Mouse (Mus musculus) heart, embryonic 15.5 days (tissue): ENCODE data around the gene Ccdc85c. TPM values are rescaled to one million over a fixed set of nuclear protein-coding genes. Genes with fewer than 3 reads are reported as not detected.
A peak's percentile ranks its signal among the peaks of the same experiment; 100 is the strongest.

Experiments
- ATAC-seq: fragments of 200-750 bp; cut with Nextera tagmentation; replicated peaks from 2 replicates; pipeline ENCODE4 v1.8.0; 2017; ENCODE audit warnings: low read depth, moderate TSS enrichment; ENCODE audit not compliant: insufficient number of reproducible peaks, insufficient read depth, low FRiP score
- H3K27ac ChIP-seq: fragments of 300-500 bp; sonication (generic); 2 replicates; pipeline ENCODE4 v1.5.1; 2015; ENCODE audit warnings: mild to moderate bottlenecking, inconsistent platforms
- H3K27me3 ChIP-seq: fragments of 300-500 bp; sonication (generic); 2 replicates; pipeline ENCODE4 v1.6.1; 2015; ENCODE audit warnings: inconsistent platforms
- H3K36me3 ChIP-seq: fragments of 300-500 bp; sonication (generic); 2 replicates; pipeline ENCODE4 v1.6.1; 2015; ENCODE audit warnings: mild to moderate bottlenecking, inconsistent platforms
- H3K4me1 ChIP-seq: fragments of 300-500 bp; sonication (generic); replicated peaks from 2 replicates; pipeline ENCODE4 v1.6.1; 2015; ENCODE audit warnings: inconsistent platforms
- H3K4me2 ChIP-seq: fragments of 300-500 bp; sonication (generic); 2 replicates; pipeline ENCODE4 v1.6.1; 2015; ENCODE audit warnings: inconsistent platforms, mild to moderate bottlenecking, moderate library complexity
- H3K4me3 ChIP-seq: fragments of 300-500 bp; sonication (generic); 2 replicates; pipeline ENCODE4 v1.5.1; 2015; ENCODE audit warnings: mild to moderate bottlenecking, inconsistent platforms
- H3K9ac ChIP-seq: fragments of 300-500 bp; sonication (generic); 2 replicates; pipeline ENCODE4 v1.6.1; 2015; ENCODE audit warnings: mild to moderate bottlenecking, inconsistent platforms
- H3K9me3 ChIP-seq: fragments of 300-500 bp; sonication (generic); replicated peaks from 2 replicates; pipeline ENCODE4 v1.6.1; 2016; ENCODE audit warnings: inconsistent platforms
- WGBS: fragments of 180-500 bp; shearing (Covaris S2); methylation state at CpG from one replicate; pipeline ENCODE4 v1.1.7; 2015; ENCODE audit warnings: mixed read lengths; 5-methylcytosine and 5-hydroxymethylcytosine counted together
- polyA plus RNA-seq: library from polyadenylated mRNA; unstranded; fragments of >200 nt; fragmentation: Nextera tagmentation; extraction: Ambion mirVana; gene quantifications from 2 replicates; pipeline ENCODE4 v1.2.1, GENCODE M21; 2015

The Ccdc85c gene
- polyA plus RNA-seq, 1 experiment from 2014 or later = 5.7 TPM

DNA sequence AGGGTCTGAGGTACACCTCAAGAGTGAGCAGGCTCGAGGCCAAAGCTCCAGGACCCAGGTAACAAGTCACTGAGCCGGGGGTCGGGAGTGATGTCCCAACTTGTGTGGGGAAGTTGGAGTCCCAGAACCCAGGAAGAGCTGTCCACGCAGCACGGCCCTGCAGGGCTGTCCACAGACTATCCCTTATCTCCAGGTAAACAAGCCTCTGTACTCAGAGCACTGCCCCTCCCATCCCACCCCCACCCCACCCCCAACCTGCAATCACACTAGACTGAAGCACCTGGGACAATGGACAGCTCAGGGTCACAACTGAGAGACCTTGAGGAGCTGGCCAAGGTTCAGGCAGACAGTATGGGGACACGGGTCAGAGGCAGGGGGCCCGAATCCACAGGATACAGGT lies 10.3 kb downstream of the Ccdc85c start:
- Histone ChIP-seq H3K27ac (no peak overlapping the region), H3K27me3 (no peaks in the 10 kb centered on the region), H3K9me3 (no peaks in the 10 kb centered on the region), H3K4me3 (no peak overlapping the region), H3K4me2 (no peak overlapping the region), H3K36me3 (no peaks in the 10 kb centered on the region), H3K9ac (no peak overlapping the region), H3K4me1 (peaks cover 68% of the 10 kb centered on the region)
- WGBS = 59% methylated on average over 7 of the region's 7 CpGs
- ATAC-seq = no peak

GRCm38 (mm10) chr12:108260950-108261349 lies 14.3 kb downstream of the Ccdc85c start:
- 75% methylated on average over 12 of the region's 12 CpGs for WGBS
- no peak overlapping the region for H3K9ac ChIP-seq
- no peaks in the 10 kb centered on the region for H3K27me3 ChIP-seq
- no peak overlapping the region for H3K4me2 ChIP-seq
- no peak overlapping the region for H3K27ac ChIP-seq
- no peak for ATAC-seq
- no peaks in the 10 kb centered on the region for H3K36me3 ChIP-seq
- no peaks in the 10 kb centered on the region for H3K9me3 ChIP-seq
- H3K4me3 ChIP-seq = no peak overlapping the region
- peaks cover 57% of the 10 kb centered on the region for H3K4me1 ChIP-seq

DNA sequence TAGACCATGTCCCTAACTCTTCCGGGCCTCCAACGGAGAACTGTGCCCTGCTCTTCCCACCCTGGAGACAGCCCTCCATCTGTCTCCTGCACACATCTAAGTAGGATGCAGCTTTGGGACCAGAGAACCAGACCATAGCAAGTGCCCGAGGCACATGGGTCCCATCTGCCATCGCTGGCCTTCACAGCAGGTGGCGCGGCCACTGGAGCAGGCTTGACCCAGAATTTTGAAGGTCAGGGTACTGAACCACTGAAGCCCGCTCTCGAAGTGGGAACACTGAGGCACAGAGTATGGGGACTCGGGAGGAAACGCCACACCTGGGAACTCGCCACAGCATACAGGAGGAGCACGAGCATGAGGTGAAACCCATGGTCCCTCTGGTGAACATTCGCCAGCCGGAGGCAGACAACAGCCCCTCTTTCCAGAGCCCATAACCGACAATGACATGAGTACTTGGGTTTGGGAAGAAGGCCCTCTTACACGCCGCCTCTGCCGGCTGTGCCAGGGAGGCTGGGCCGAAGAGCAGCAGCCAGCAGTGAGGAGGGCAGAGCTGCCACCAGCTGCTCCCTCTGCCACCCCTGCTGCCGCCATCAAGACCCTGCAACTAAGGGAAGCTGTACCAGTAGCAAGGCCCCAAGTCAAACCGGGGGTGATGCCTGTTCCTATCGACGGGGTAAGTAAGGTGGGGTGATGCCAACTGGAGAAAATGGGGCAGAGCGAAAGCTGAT lies 15.7 kb downstream of the Ccdc85c start:
- H3K4me1 ChIP-seq = peaks cover 54% of the 10 kb centered on the region
- no peak for ATAC-seq
- no peak overlapping the region for H3K9ac ChIP-seq

GRCm38 (mm10) chr12:108256734-108257133 lies 18.5 kb downstream of the Ccdc85c start:
- H3K9me3 ChIP-seq = no peaks in the 10 kb centered on the region
- no peak overlapping the region for H3K4me2 ChIP-seq
- no peaks in the 10 kb centered on the region for H3K36me3 ChIP-seq
- H3K27me3 ChIP-seq = no peaks in the 10 kb centered on the region
- 28% methylated on average over 10 of the region's 10 CpGs for WGBS
- H3K9ac ChIP-seq = no peak overlapping the region
- ATAC-seq = no peak
- H3K4me1 ChIP-seq = peaks cover 60% of the 10 kb centered on the region
- H3K4me3 ChIP-seq = no peak overlapping the region
- H3K27ac ChIP-seq = no peak overlapping the region

More for the DNA sequence above, 15.7 kb downstream of the Ccdc85c start:
- no peak overlapping the region for H3K27ac ChIP-seq
- no peaks in the 10 kb centered on the region for H3K27me3 ChIP-seq
- no peak overlapping the region for H3K4me2 ChIP-seq
- 87% methylated on average over 24 of the region's 24 CpGs for WGBS
- no peak overlapping the region for H3K4me3 ChIP-seq
- H3K36me3 ChIP-seq = no peaks in the 10 kb centered on the region
- no peaks in the 10 kb centered on the region for H3K9me3 ChIP-seq

GRCm38 (mm10) chr12:108255960-108256359 lies 19.3 kb downstream of the Ccdc85c start:
- Histone ChIP-seq H3K4me3 (no peak overlapping the region), H3K9ac (no peak overlapping the region), H3K9me3 (no peaks in the 10 kb centered on the region), H3K4me1 (peaks cover 64% of the 10 kb centered on the region), H3K36me3 (no peaks in the 10 kb centered on the region), H3K27me3 (no peaks in the 10 kb centered on the region), H3K4me2 (no peak overlapping the region), H3K27ac (peak overlapping the region; percentile 41)
- no peak for ATAC-seq
- WGBS = 21% methylated on average over 5 of the region's 5 CpGs

GRCm38 (mm10) chr12:108255511-108255919 lies 19.7 kb downstream of the Ccdc85c start:
- Histone ChIP-seq H3K36me3 (no peaks in the 10 kb centered on the region), H3K4me1 (peaks cover 63% of the 10 kb centered on the region), H3K4me3 (no peak overlapping the region), H3K27ac (peak overlapping the region; percentile 78), H3K9me3 (no peaks in the 10 kb centered on the region), H3K9ac (0 out of 2 replicates have a peak overlapping the region, but pooled peaks have one; percentile 25), H3K27me3 (no peaks in the 10 kb centered on the region), H3K4me2 (0 out of 2 replicates have a peak overlapping the region, but pooled peaks have one; percentile 25)
- ATAC-seq = peak; percentile 3; the same call in 1 of the 2 replicates
- 15% methylated on average over 8 of the region's 8 CpGs for WGBS

DNA sequence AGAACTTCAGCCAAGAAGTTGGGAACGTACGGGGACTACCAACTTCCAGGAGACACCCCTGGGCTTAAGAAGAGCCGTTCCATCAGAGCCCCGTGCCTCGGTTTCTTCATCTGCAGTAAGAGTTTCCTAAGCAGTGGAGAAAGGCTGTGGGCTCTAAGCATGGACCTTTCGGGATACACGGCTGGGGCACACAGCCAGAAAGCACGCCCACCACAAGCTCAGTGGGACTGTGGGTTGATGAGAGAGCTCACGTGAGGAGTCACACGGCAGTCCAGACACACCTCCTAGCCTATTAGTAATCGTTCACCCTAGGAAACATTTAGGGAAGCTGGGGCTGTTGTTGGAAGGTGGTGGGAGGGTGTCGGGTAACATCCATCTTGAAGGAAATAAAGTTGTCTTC lies 22.2 kb downstream of the Ccdc85c start:
- 65% methylated on average over 12 of the region's 12 CpGs for WGBS
- H3K4me3 ChIP-seq = no peak overlapping the region
- ATAC-seq = no peak
- no peak overlapping the region for H3K27ac ChIP-seq
- no peaks in the 10 kb centered on the region for H3K27me3 ChIP-seq
- no peak overlapping the region for H3K4me2 ChIP-seq
- no peaks in the 10 kb centered on the region for H3K9me3 ChIP-seq
- no peak overlapping the region for H3K9ac ChIP-seq
- peaks cover 87% of the 10 kb centered on the region for H3K4me1 ChIP-seq
- no peaks in the 10 kb centered on the region for H3K36me3 ChIP-seq

- Histone ChIP-seq H3K27me3 (no peaks in the 10 kb centered on the region), H3K4me3 (no peak overlapping the region), H3K36me3 (no peaks in the 10 kb centered on the region), H3K4me1 (peaks cover 88% of the 10 kb centered on the region), H3K27ac (peak overlapping the region; percentile 39; the same call in 1 of the 2 replicates), H3K9ac (no peak overlapping the region), H3K4me2 (no peak overlapping the region), H3K9me3 (no peaks in the 10 kb centered on the region)
- ATAC-seq = no peak
- WGBS = 62% methylated on average over 15 of the region's 15 CpGs
Measured at GRCm38 (mm10) chr12:108251825-108252542, 23.2 kb downstream of the Ccdc85c start.

DNA sequence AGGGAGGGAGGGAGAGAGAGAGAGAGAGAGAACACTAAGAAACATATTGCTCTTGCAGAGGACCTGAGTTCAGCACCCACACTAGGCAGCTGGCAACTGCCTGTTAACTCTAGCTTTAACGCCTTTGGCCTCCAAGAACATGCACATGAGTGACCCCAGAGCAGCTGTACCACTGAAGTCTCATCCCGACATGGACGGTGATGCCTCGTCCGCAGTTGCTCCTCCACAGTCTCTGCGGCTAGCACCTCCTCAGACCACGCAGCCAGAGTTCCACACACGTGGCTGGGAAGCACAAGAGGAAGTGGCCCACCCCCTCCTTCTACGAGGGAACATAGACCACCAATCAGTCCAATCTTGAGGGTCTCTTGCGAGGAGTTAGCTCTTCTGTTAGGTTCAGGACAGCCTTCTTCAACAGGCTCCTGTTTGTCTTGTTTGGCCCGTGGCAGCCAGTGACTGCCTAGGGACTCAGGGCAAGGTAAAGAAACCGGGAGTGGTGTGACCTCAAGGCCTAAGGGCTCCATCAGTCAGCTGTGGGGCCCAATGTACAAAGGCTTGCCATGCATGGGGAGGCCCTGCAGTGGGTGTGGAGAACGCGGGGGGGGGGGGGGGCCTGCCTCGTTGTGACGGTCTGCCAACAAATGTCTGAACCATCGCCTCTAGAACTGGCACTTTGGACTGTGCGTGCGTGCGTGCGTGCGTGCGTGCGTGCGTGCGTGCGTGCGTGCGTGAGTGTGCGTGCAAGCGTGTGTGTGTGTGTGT lies 24.0 kb downstream of the Ccdc85c start:
- no peak overlapping the region for H3K27ac ChIP-seq
- H3K9ac ChIP-seq = no peak overlapping the region
- no peak for ATAC-seq
- no peak overlapping the region for H3K4me2 ChIP-seq
- no peaks in the 10 kb centered on the region for H3K9me3 ChIP-seq
- no peaks in the 10 kb centered on the region for H3K27me3 ChIP-seq
- peaks cover 88% of the 10 kb centered on the region for H3K4me1 ChIP-seq
- H3K4me3 ChIP-seq = no peak overlapping the region
- H3K36me3 ChIP-seq = no peaks in the 10 kb centered on the region
- 86% methylated on average over 31 of the region's 31 CpGs for WGBS

DNA sequence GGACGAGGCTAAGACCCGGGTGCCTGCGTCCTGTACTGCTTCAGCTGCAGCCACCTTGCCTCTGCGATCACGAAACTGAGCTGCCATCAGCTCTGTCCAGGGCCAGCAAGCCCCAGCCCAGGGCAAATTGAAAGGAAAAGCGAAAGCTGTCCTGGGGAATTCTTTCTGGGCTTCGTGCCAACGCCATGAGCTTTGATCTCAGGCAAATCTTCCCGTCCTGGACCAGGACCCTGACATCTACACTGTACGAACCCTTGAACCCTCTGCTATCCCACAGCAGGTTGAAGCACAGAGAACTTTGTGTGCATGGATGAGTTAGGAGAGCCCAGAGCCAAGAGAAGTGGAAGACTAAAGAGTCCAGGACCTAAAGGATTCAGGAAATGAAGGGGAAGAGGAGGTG lies 25.7 kb downstream of the Ccdc85c start:
- WGBS = 29% methylated on average over 10 of the region's 10 CpGs
- Histone ChIP-seq H3K27me3 (no peaks in the 10 kb centered on the region), H3K36me3 (no peaks in the 10 kb centered on the region), H3K4me2 (peak overlapping the region; percentile 46), H3K27ac (peak overlapping the region; percentile 72), H3K9me3 (no peaks in the 10 kb centered on the region), H3K9ac (peak overlapping the region; percentile 5; the same call in 1 of the 2 replicates), H3K4me1 (peaks cover 90% of the 10 kb centered on the region), H3K4me3 (peak overlapping the region; percentile 7; the same call in 1 of the 2 replicates)
- ATAC-seq = no peak

DNA sequence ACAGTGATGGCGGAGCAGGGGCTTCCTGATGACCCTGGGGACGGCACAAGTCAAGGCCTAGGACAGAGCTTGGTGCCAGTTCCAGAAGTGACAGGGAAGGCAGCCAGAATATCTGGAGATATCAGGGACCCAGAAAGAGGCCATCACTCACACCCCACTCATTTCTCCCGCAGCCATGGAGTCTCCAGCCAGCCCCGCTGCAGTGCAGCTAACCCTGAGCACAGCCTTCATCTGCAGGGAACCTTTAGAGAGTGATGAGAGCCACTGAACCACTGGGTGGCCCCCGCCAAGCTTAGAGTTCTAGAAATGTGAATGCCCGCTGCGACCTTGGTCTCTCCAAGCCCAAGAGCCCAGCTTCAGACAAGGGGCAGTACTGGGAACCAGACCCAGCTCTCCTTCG lies 26.2 kb downstream of the Ccdc85c start:
- peaks cover 91% of the 10 kb centered on the region for H3K4me1 ChIP-seq
- no peak for ATAC-seq
- H3K9ac ChIP-seq = peak overlapping the region; percentile 5; the same call in 1 of the 2 replicates
- peak overlapping the region; percentile 7; the same call in 1 of the 2 replicates for H3K4me3 ChIP-seq
- peak overlapping the region; percentile 72 for H3K27ac ChIP-seq
- peak overlapping the region; percentile 46 for H3K4me2 ChIP-seq
- 57% methylated on average over 8 of the region's 8 CpGs for WGBS
- no peaks in the 10 kb centered on the region for H3K36me3 ChIP-seq
- no peaks in the 10 kb centered on the region for H3K9me3 ChIP-seq
- H3K27me3 ChIP-seq = no peaks in the 10 kb centered on the region
